Mouse (Mus musculus) spleen, adult 2 months (tissue): Measurements from ENCODE around the gene Gins3.

ENCODE experiments used
- CTCF ChIP-seq: fragments of 200-500 bp; IDR thresholded peaks from 2 replicates; pipeline ENCODE4 v1.5.1; 2011; ENCODE audit warnings: mild to moderate bottlenecking, inconsistent platforms; ENCODE audit not compliant: insufficient read depth, insufficient read length, insufficient replicate concordance; ENCODE audit errors: extremely low read depth
- POLR2A ChIP-seq: fragments of 200-500 bp; IDR thresholded peaks from 2 replicates; pipeline ENCODE4 v1.6.1; 2011; ENCODE audit warnings: low read depth, low read length, inconsistent platforms

- TF ChIP-seq CTCF (no peak), POLR2A (no peak)
Observed at GRCm38 (mm10) chr8:95662885-95663598, 29.8 kb downstream of the Gins3 start.
